23 mouse cellular contexts compared by ENCODE assay signal in the genomic region with DNA sequence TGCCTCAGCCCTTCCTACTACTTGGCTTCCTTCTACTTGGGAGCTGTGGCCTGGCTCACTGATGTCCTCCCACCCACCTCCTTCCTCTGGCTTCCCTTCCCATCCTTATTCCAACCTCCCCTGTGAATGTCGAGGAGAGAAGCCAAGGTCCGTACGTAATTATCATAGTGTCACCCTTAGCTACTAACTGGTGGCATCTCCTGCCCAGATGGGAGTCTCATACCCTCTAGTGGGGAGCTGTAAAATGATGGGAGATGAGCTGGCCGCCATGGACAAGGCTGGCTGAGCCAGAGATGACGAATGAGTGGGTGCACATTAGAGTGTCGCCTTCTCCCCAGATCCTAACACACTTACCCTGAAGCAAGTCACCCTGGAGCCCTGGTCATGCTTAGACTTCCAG.
DNase-seq lines count a peak whose midpoint lies in the region; ATAC-seq and TF ChIP-seq lines count a peak whose summit lies in the region.
"Had no signal": no experiment of that assay in that cellular context is flagged by ENCODE, and none has a peak within 500 bp of the region (broad histone marks: within the 10 kb centered on the region; RNA-seq: fewer than 3 reads in every experiment).

No protein-coding gene starts in this region.

- H3K36me3 ChIP-seq in kidney, postnatal 0 days (ENCODE audit: insufficient read depth, low read length): no peaks in the 10 kb centered on the region
- no peaks in the 10 kb centered on the region for H3K36me3 ChIP-seq in liver, postnatal 0 days (replicated peaks; ENCODE audit: insufficient read depth, low read length)
- H3K36me3 ChIP-seq: embryonic facial prominence, embryonic 12.5 days; forebrain, embryonic 12.5 days; heart, embryonic 10.5 days; hindbrain, embryonic 10.5 days; liver, embryonic 15.5 days; midbrain, embryonic 12.5 days had no signal

- H3K27ac ChIP-seq in cerebellum, adult 2 months (ENCODE audit: insufficient read depth, low read length): no peak overlapping the region
- H3K27ac ChIP-seq in kidney, postnatal 0 days: no peak overlapping the region
- no peak overlapping the region for H3K27ac ChIP-seq in liver, postnatal 0 days (ENCODE audit: low read depth)
- no peak overlapping the region for H3K27ac ChIP-seq in cortical plate, adult 2 months (ENCODE audit: insufficient read depth, low read length)
- H3K27ac ChIP-seq: embryonic facial prominence, embryonic 12.5 days; forebrain, embryonic 12.5 days; heart, embryonic 10.5 days; hindbrain, embryonic 10.5 days; liver, embryonic 15.5 days; midbrain, embryonic 12.5 days had no signal

- H3K9ac ChIP-seq in kidney, postnatal 0 days (ENCODE audit: low read depth, low read length): no peak overlapping the region
- no peak overlapping the region for H3K9ac ChIP-seq in liver, postnatal 0 days (replicated peaks)
- H3K9ac ChIP-seq: embryonic facial prominence, embryonic 12.5 days; forebrain, embryonic 12.5 days; liver, embryonic 15.5 days; midbrain, embryonic 12.5 days had no signal

- H3K27me3 ChIP-seq in cerebellum, adult 2 months (ENCODE audit: control insufficient read depth, insufficient read depth, low read length): no peaks in the 10 kb centered on the region
- no peaks in the 10 kb centered on the region for H3K27me3 ChIP-seq in kidney, postnatal 0 days (ENCODE audit: insufficient read depth, low read length)
- no peaks in the 10 kb centered on the region for H3K27me3 ChIP-seq in liver, postnatal 0 days (ENCODE audit: insufficient read depth, low read length)
- H3K27me3 ChIP-seq: embryonic facial prominence, embryonic 12.5 days; forebrain, embryonic 12.5 days; liver, embryonic 15.5 days; midbrain, embryonic 12.5 days had no signal

- no peak for TF ChIP-seq POLR2A in cerebellum, adult 2 months (IDR thresholded peaks at IDR 0.05; ENCODE audit: borderline replicate concordance, insufficient read depth, low read length)
- TF ChIP-seq POLR2A in cortical plate, adult 2 months (IDR thresholded peaks at IDR 0.05; ENCODE audit: extremely low read depth, insufficient read depth, low read length): no peak

- no peak for TF ChIP-seq EP300 in liver, postnatal 0 days (IDR thresholded peaks at IDR 0.05; ENCODE audit: low read depth)

- H3K9me3 ChIP-seq in kidney, postnatal 0 days (replicated peaks; ENCODE audit: low read length): no peaks in the 10 kb centered on the region
- no peaks in the 10 kb centered on the region for H3K9me3 ChIP-seq in liver, postnatal 0 days (ENCODE audit: low read length)
- H3K9me3 ChIP-seq: embryonic facial prominence, embryonic 12.5 days; forebrain, embryonic 12.5 days; heart, embryonic 10.5 days; hindbrain, embryonic 10.5 days; liver, embryonic 15.5 days; midbrain, embryonic 12.5 days had no signal

- 25% methylated on average over 6 of the region's 6 CpGs for WGBS in cerebellum, adult 2 months
- whole genome bisulfite sequencing in kidney, postnatal 0 days: 67% methylated on average over 6 of the region's 6 CpGs
- 63% methylated on average over 6 of the region's 6 CpGs for WGBS in liver, postnatal 0 days (ENCODE audit: insufficient replicate concordance)

- H3K4me3 ChIP-seq in cerebellum, adult 2 months (replicated peaks; ENCODE audit: insufficient read depth, low read depth, low read length): no peak overlapping the region
- no peak overlapping the region for H3K4me3 ChIP-seq in kidney, postnatal 0 days (replicated peaks; ENCODE audit: low read depth, low read length)
- no peak overlapping the region for H3K4me3 ChIP-seq in liver, postnatal 0 days (ENCODE audit: low read depth, low read length)
- H3K4me3 ChIP-seq in cortical plate, adult 2 months (ENCODE audit: insufficient read depth, low read length): no peak overlapping the region
- H3K4me3 ChIP-seq: embryonic facial prominence, embryonic 12.5 days; erythroblast, embryonic 14.5 days; forebrain, embryonic 12.5 days; heart, embryonic 10.5 days; hindbrain, embryonic 10.5 days; liver, embryonic 15.5 days; midbrain, embryonic 12.5 days had no signal

- DNase-seq in cerebellum, postnatal 14 days: peak; percentile 28 to 30
- DNase-seq in cerebellum, adult 2 months: no peak
- peak; percentile 2 for DNase-seq in kidney, postnatal 0 days (ENCODE audit: low spot score)
- DNase-seq in kidney, adult 9 months: no peak
- DNase-seq in liver, postnatal 0 days: no peak
- DNase-seq in liver: no peak
- no peak for DNase-seq in heart, postnatal 10 days
- DNase-seq: adrenal gland, postnatal 10 days; cerebellum, adult 8-10 months; gastrocnemius, postnatal 10 days; kidney, adult 18-20 months; kidney, postnatal 14 days; lung, postnatal 4 days; right cerebral cortex, postnatal 25 days; spleen, adult 18-20 months had no signal

- no peak overlapping the region for H3K4me2 ChIP-seq in kidney, postnatal 0 days (ENCODE audit: low read length)
- no peak overlapping the region for H3K4me2 ChIP-seq in liver, postnatal 0 days (ENCODE audit: low read depth, low read length)
- H3K4me2 ChIP-seq: embryonic facial prominence, embryonic 12.5 days; forebrain, embryonic 12.5 days; liver, embryonic 15.5 days; midbrain, embryonic 12.5 days had no signal

- ATAC-seq in kidney, postnatal 0 days (replicated peaks; ENCODE audit: low FRiP score, low read depth): no peak
- ATAC-seq in liver, postnatal 0 days: no peak

- no peaks in the 10 kb centered on the region for H3K4me1 ChIP-seq in cerebellum, adult 2 months (ENCODE audit: control insufficient read depth, insufficient read depth, low read length)
- H3K4me1 ChIP-seq in kidney, postnatal 0 days (replicated peaks; ENCODE audit: insufficient read depth, low read length): no peaks in the 10 kb centered on the region
- no peaks in the 10 kb centered on the region for H3K4me1 ChIP-seq in liver, postnatal 0 days (ENCODE audit: insufficient read depth)
- no peaks in the 10 kb centered on the region for H3K4me1 ChIP-seq in cortical plate, adult 2 months (ENCODE audit: control insufficient read depth, insufficient read depth, low read length)
- H3K4me1 ChIP-seq: embryonic facial prominence, embryonic 12.5 days; forebrain, embryonic 12.5 days; heart, embryonic 10.5 days; hindbrain, embryonic 10.5 days; liver, embryonic 15.5 days; midbrain, embryonic 12.5 days had no signal

- intact Hi-C loops in heart, postnatal 10 days (cut with DNase I): no loop called here

- TF ChIP-seq CTCF in cerebellum, adult 2 months (IDR thresholded peaks at IDR 0.05; ENCODE audit: borderline replicate concordance, insufficient read depth, low read depth, low read length): no peak
- TF ChIP-seq CTCF in kidney, postnatal 0 days (IDR thresholded peaks at IDR 0.05; ENCODE audit: low read depth): peak; percentile 38
- peak; percentile 38 for TF ChIP-seq CTCF in liver, postnatal 0 days (IDR thresholded peaks at IDR 0.05; ENCODE audit: low read depth)
- TF ChIP-seq CTCF in cortical plate, adult 2 months (IDR thresholded peaks at IDR 0.05; ENCODE audit: extremely low read depth, insufficient read depth, low read length): peak; percentile 25; the same call in 1 of the 2 replicates

Comparison
In these comparisons a context has a peak if more than half of its experiments do, and no peak if none do; other contexts are left out.
1. DNase-seq: peak in cerebellum, postnatal 14 days (2 of 2) and kidney, postnatal 0 days (single experiment); none in cerebellum, adult 2 months (0 of 2), kidney, adult 9 months (single experiment), liver, postnatal 0 days (single experiment), liver (single experiment) and heart, postnatal 10 days (0 of 2).